Mouse (Mus musculus) kidney, embryonic 14.5 days (tissue): ENCODE data around the gene Gadd45gip1. TPM values are rescaled to one million over a fixed set of nuclear protein-coding genes. Genes with fewer than 3 reads are reported as not detected.

Source experiments
- ATAC-seq: fragments of 200-750 bp; cut with Nextera tagmentation; 2 replicates; pipeline ENCODE4 v1.8.0; 2017; ENCODE audit warnings: moderate number of reproducible peaks, mild to moderate bottlenecking, moderate TSS enrichment, moderate library complexity; ENCODE audit not compliant: low FRiP score, low TSS enrichment
- H3K27ac ChIP-seq: fragments of 300-500 bp; sonication (generic); 2 replicates; pipeline ENCODE4 v1.5.1; 2014; ENCODE audit warnings: low read depth, mild to moderate bottlenecking, low read length, moderate library complexity, mixed read lengths
- H3K27me3 ChIP-seq: fragments of 300-500 bp; sonication (generic); 2 replicates; pipeline ENCODE4 v1.6.1; 2014; ENCODE audit warnings: mild to moderate bottlenecking, low read length; ENCODE audit not compliant: control insufficient read depth, insufficient read depth
- H3K36me3 ChIP-seq: fragments of 300-500 bp; sonication (generic); 2 replicates; pipeline ENCODE4 v1.6.1; 2014; ENCODE audit warnings: low read length, mixed read lengths; ENCODE audit not compliant: control insufficient read depth, insufficient read depth
- H3K4me1 ChIP-seq: fragments of 300-500 bp; sonication (generic); 2 replicates; pipeline ENCODE4 v1.6.1; 2014; ENCODE audit warnings: low read length, mixed read lengths; ENCODE audit not compliant: control insufficient read depth, insufficient read depth
- H3K4me2 ChIP-seq: fragments of 300-500 bp; sonication (generic); replicated peaks from 2 replicates; pipeline ENCODE4 v1.6.1; 2014; ENCODE audit warnings: low read depth, mild to moderate bottlenecking, low read length
- H3K4me3 ChIP-seq: fragments of 300-500 bp; sonication (generic); 2 replicates; pipeline ENCODE4 v1.5.1; 2014; ENCODE audit warnings: mild to moderate bottlenecking, low read length
- H3K9ac ChIP-seq: fragments of 300-500 bp; sonication (generic); 2 replicates; pipeline ENCODE4 v1.6.1; 2014; ENCODE audit warnings: low read depth, mild to moderate bottlenecking, low read length, moderate library complexity
- H3K9me3 ChIP-seq: fragments of 300-500 bp; sonication (generic); 2 replicates; pipeline ENCODE4 v1.6.1; 2016; ENCODE audit warnings: low read length; ENCODE audit not compliant: control insufficient read depth
- WGBS: fragments of 180-500 bp; shearing (Covaris S2); extraction: QIAGEN DNeasy Blood & Tissue Kit; methylation state at CpG from one replicate; pipeline ENCODE4 v1.1.7; 2014; 5-methylcytosine and 5-hydroxymethylcytosine counted together
- polyA plus RNA-seq: library from polyadenylated mRNA; unstranded; fragments of >200 nt; fragmentation: Nextera tagmentation; extraction: Ambion mirVana; gene quantifications from 2 replicates; pipeline ENCODE4 v1.2.1, GENCODE M21; 2014

Gene Gadd45gip1
- polyA plus RNA-seq, 1 experiment from 2014 or later, result 49.2 TPM

- 5% methylated on average over 7 of the region's 7 CpGs for WGBS
- Histone ChIP-seq H3K27me3 (no peaks in the 10 kb centered on the region), H3K4me1 (peaks cover 41% of the 10 kb centered on the region), H3K9ac (peak overlapping the region; percentile 96), H3K9me3 (no peaks in the 10 kb centered on the region), H3K27ac (peak overlapping the region; percentile 90), H3K36me3 (peaks cover 78% of the 10 kb centered on the region), H3K4me3 (peak overlapping the region; percentile 90), H3K4me2 (peak overlapping the region; percentile 71)
- no peak for ATAC-seq
Observed at GRCm38 (mm10) chr8:84839875-84840247, 8.5 kb downstream of the Gadd45gip1 start.

- ATAC-seq, result peak; percentile 93
- H3K9ac ChIP-seq, result peak within 1 kb of the TSS; percentile 96
- peaks cover 41% of the 10 kb centered on the region for H3K4me1 ChIP-seq
Observed at GRCm38 (mm10) chr8:84840248-84840999, 9.1 kb downstream of the Gadd45gip1 start, which contains the start of gene Rad23a. Gene Rad23a, minus strand, starts transcription at chr8:84840665.

GRCm38 (mm10) chr8:84841514-84841913 is 10.2 kb downstream of the Gadd45gip1 start:
- Histone ChIP-seq H3K4me3 (no peak overlapping the region), H3K9me3 (no peaks in the 10 kb centered on the region), H3K27me3 (no peaks in the 10 kb centered on the region), H3K27ac (no peak overlapping the region; the same call in 1 of the 2 replicates), H3K4me1 (peaks cover 41% of the 10 kb centered on the region), H3K36me3 (peaks cover 66% of the 10 kb centered on the region), H3K4me2 (no peak overlapping the region), H3K9ac (no peak overlapping the region)
- no peak for ATAC-seq
- 82% methylated on average over 1 of the region's 1 CpGs for WGBS

More at GRCm38 (mm10) chr8:84840248-84840999, 9.1 kb downstream of the Gadd45gip1 start, which contains the start of gene Rad23a:
- Histone ChIP-seq H3K27ac (peak within 1 kb of the TSS; percentile 90), H3K4me3 (peak within 1 kb of the TSS; percentile 90), H3K4me2 (peak within 1 kb of the TSS; percentile 71), H3K36me3 (peaks cover 74% of the 10 kb centered on the region), H3K9me3 (no peaks in the 10 kb centered on the region), H3K27me3 (no peaks in the 10 kb centered on the region)
- under 1% methylated on average over 51 of the region's 55 CpGs for WGBS

- ATAC-seq, result no peak
- WGBS, result 85% methylated on average over 9 of the region's 9 CpGs
- Histone ChIP-seq H3K4me3 (peak overlapping the region; percentile 81), H3K9ac (peak overlapping the region; percentile 84), H3K4me1 (peaks cover 26% of the 10 kb centered on the region), H3K27me3 (no peaks in the 10 kb centered on the region), H3K36me3 (peaks cover 44% of the 10 kb centered on the region), H3K27ac (peak overlapping the region; percentile 8; the same call in 1 of the 2 replicates), H3K4me2 (peak overlapping the region; percentile 79), H3K9me3 (no peaks in the 10 kb centered on the region)
Observed at GRCm38 (mm10) chr8:84844397-84845070, 13.2 kb downstream of the Gadd45gip1 start.

- Histone ChIP-seq H3K36me3 (peaks cover 44% of the 10 kb centered on the region), H3K27me3 (no peaks in the 10 kb centered on the region), H3K9ac (peak overlapping the region; percentile 84), H3K27ac (no peak overlapping the region), H3K4me2 (peak overlapping the region; percentile 79), H3K4me1 (peaks cover 23% of the 10 kb centered on the region), H3K9me3 (no peaks in the 10 kb centered on the region), H3K4me3 (peak overlapping the region; percentile 81)
- no peak for ATAC-seq
- 15% methylated on average over 12 of the region's 12 CpGs for WGBS
Observed at GRCm38 (mm10) chr8:84845355-84846093, 14.2 kb downstream of the Gadd45gip1 start.

- peak; percentile 33; the same call in 1 of the 2 replicates for ATAC-seq
- Histone ChIP-seq H3K4me2 (peak overlapping the region; percentile 79), H3K4me1 (peaks cover 23% of the 10 kb centered on the region), H3K9me3 (no peaks in the 10 kb centered on the region), H3K27me3 (no peaks in the 10 kb centered on the region), H3K27ac (peak overlapping the region; percentile 37; the same call in 1 of the 2 replicates), H3K4me3 (peak overlapping the region; percentile 81), H3K36me3 (peaks cover 42% of the 10 kb centered on the region), H3K9ac (peak overlapping the region; percentile 84)
- WGBS, result under 1% methylated on average over 30 of the region's 30 CpGs
Observed at GRCm38 (mm10) chr8:84846094-84846721, 14.9 kb downstream of the Gadd45gip1 start.

GRCm38 (mm10) chr8:84846722-84847572 is 15.6 kb downstream of the Gadd45gip1 start, which contains the start of gene Calr:
Gene Calr, minus strand, starts transcription at chr8:84846934.
- Histone ChIP-seq H3K4me1 (peaks cover 23% of the 10 kb centered on the region), H3K27ac (peak within 1 kb of the TSS; percentile 63), H3K9me3 (no peaks in the 10 kb centered on the region), H3K27me3 (no peaks in the 10 kb centered on the region), H3K4me3 (peak within 1 kb of the TSS; percentile 81), H3K36me3 (peaks cover 34% of the 10 kb centered on the region), H3K9ac (peak within 1 kb of the TSS; percentile 84), H3K4me2 (peak within 1 kb of the TSS; percentile 79)
- ATAC-seq, result peak; percentile 100
- WGBS, result under 1% methylated on average over 55 of the region's 55 CpGs
